ENCODE assay signal across 27 mouse cellular contexts in the genomic region with DNA sequence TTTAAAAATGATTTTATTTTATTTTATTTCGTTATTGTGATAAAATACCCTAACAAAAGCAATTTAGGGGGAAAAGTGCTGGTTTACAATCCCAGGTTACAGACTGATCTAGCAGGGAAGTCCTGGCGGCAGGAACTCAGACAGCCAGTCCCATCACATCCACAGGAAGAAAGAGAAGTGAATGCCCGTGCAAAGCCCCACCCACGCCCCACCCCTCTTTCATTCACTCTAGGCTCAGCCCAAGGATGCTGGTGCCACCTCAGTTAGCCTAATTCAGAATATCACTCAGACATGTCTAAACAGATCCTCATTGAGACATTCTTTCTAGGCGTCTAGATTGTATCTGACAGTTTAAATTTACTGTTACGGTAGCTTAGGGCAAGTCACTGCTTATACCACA.
DNase-seq lines count a peak whose midpoint lies in the region; ATAC-seq lines count a peak whose summit lies in the region.
"Had no signal": no experiment of that assay in that cellular context is flagged by ENCODE, and none has a peak within 500 bp of the region (broad histone marks: within the 10 kb centered on the region; RNA-seq: fewer than 3 reads in every experiment).

No protein-coding gene starts in this region.

- no peak overlapping the region for H3K27ac ChIP-seq in embryonic facial prominence, embryonic 11.5 days (replicated peaks; ENCODE audit: low read depth, low read length)
- H3K27ac ChIP-seq in intestine, embryonic 16.5 days (ENCODE audit: low read length): no peak overlapping the region
- H3K27ac ChIP-seq: embryonic facial prominence, embryonic 15.5 days; forebrain, embryonic 12.5 days; forebrain, embryonic 15.5 days; heart, adult 2 months; heart, embryonic 10.5 days; heart, embryonic 13.5 days; hindbrain, embryonic 14.5 days; hindbrain, postnatal 0 days had no signal

- no peak overlapping the region for H3K4me2 ChIP-seq in embryonic facial prominence, embryonic 11.5 days (ENCODE audit: low read depth, low read length)
- H3K4me2 ChIP-seq in intestine, embryonic 16.5 days (ENCODE audit: low read depth, low read length): no peak overlapping the region
- H3K4me2 ChIP-seq: embryonic facial prominence, embryonic 15.5 days; forebrain, embryonic 12.5 days; forebrain, embryonic 15.5 days; heart, embryonic 13.5 days; hindbrain, embryonic 14.5 days had no signal

- 71% methylated on average over 6 of the region's 6 CpGs for WGBS in embryonic facial prominence, embryonic 11.5 days
- 64% methylated on average over 6 of the region's 6 CpGs for WGBS in intestine, embryonic 16.5 days

- DNase-seq in ES-CJ7 (ENCODE audit: low read depth, low spot score) (peak; percentile 73), R1 (ENCODE audit: low read depth, low spot score) (peak; percentile 79)
- DNase-seq in embryonic facial prominence, embryonic 11.5 days (ENCODE audit: low spot score): peak; percentile 26
- DNase-seq in gonadal fat pad, adult 2 months (ENCODE audit: low read depth): peak; percentile 40
- no peak for DNase-seq in adrenal gland, postnatal 25 days
- DNase-seq in Muller cell, postnatal 12 days (ENCODE audit: inconsistent ontology term): no peak
- no peak for DNase-seq in adrenal gland, adult (ENCODE audit: inconsistent age in 2 of 2, low spot score in 1 of 2)
- DNase-seq: adrenal gland, postnatal 10 days; cerebellum, adult 11 months; cerebellum, adult 2 months; cerebellum, adult 9-11 months; cerebellum, postnatal 25 days; gastrocnemius, postnatal 25 days; heart, adult 2 months; heart, postnatal 14 days; heart, postnatal 4 days had no signal

- H3K36me3 ChIP-seq in embryonic facial prominence, embryonic 11.5 days (replicated peaks; ENCODE audit: control insufficient read depth, insufficient read depth, low read depth, low read length): no peaks in the 10 kb centered on the region
- peaks cover under 1% of the 10 kb centered on the region; the same call in 1 of the 2 replicates for H3K36me3 ChIP-seq in intestine, embryonic 16.5 days (ENCODE audit: control insufficient read depth, insufficient read depth, low read length)

- H3K9ac ChIP-seq in embryonic facial prominence, embryonic 11.5 days (replicated peaks; ENCODE audit: low read length): no peak overlapping the region
- H3K9ac ChIP-seq in intestine, embryonic 16.5 days (ENCODE audit: low read depth, low read length): no peak overlapping the region
- H3K9ac ChIP-seq: embryonic facial prominence, embryonic 15.5 days; forebrain, embryonic 12.5 days; forebrain, embryonic 15.5 days; heart, embryonic 13.5 days; hindbrain, embryonic 14.5 days had no signal

- H3K9me3 ChIP-seq in embryonic facial prominence, embryonic 11.5 days (replicated peaks; ENCODE audit: control insufficient read depth, low read length): no peaks in the 10 kb centered on the region
- no peaks in the 10 kb centered on the region for H3K9me3 ChIP-seq in intestine, embryonic 16.5 days (ENCODE audit: control insufficient read depth, low read length)
- H3K9me3 ChIP-seq: embryonic facial prominence, embryonic 15.5 days; forebrain, embryonic 12.5 days; forebrain, embryonic 15.5 days; heart, embryonic 10.5 days; heart, embryonic 13.5 days had no signal

- no peak overlapping the region for H3K4me3 ChIP-seq in embryonic facial prominence, embryonic 11.5 days (ENCODE audit: low read depth, low read length)
- no peak overlapping the region for H3K4me3 ChIP-seq in intestine, embryonic 16.5 days (ENCODE audit: low read length)
- H3K4me3 ChIP-seq: embryonic facial prominence, embryonic 15.5 days; forebrain, embryonic 12.5 days; forebrain, embryonic 15.5 days; heart, adult 2 months; heart, embryonic 10.5 days; heart, embryonic 13.5 days had no signal

- no peaks in the 10 kb centered on the region for H3K4me1 ChIP-seq in embryonic facial prominence, embryonic 11.5 days (ENCODE audit: control insufficient read depth, insufficient read depth, low read length)
- H3K4me1 ChIP-seq in intestine, embryonic 16.5 days (ENCODE audit: control insufficient read depth, insufficient read depth, low read length): no peaks in the 10 kb centered on the region
- H3K4me1 ChIP-seq: embryonic facial prominence, embryonic 15.5 days; forebrain, embryonic 12.5 days; forebrain, embryonic 15.5 days had no signal

- ATAC-seq in embryonic facial prominence, embryonic 11.5 days (replicated peaks; ENCODE audit: insufficient number of reproducible peaks, low FRiP score, low TSS enrichment, low read depth): no peak
- ATAC-seq in intestine, embryonic 16.5 days: no peak
- ATAC-seq: CD4-positive, CD25-positive, alpha-beta regulatory T cell, adult 4 months; forebrain, embryonic 15.5 days; hindbrain, postnatal 0 days; inflammation-experienced regulatory T-cells, adult 6 months; intestine, postnatal 0 days had no signal

- no peaks in the 10 kb centered on the region for H3K27me3 ChIP-seq in embryonic facial prominence, embryonic 11.5 days (ENCODE audit: control insufficient read depth, insufficient read depth, low read length)
- H3K27me3 ChIP-seq in intestine, embryonic 16.5 days (replicated peaks; ENCODE audit: control insufficient read depth, insufficient read depth, low read length): no peaks in the 10 kb centered on the region
- H3K27me3 ChIP-seq: embryonic facial prominence, embryonic 15.5 days; forebrain, embryonic 12.5 days; forebrain, embryonic 15.5 days; heart, embryonic 13.5 days had no signal

Comparison
In these comparisons a context has a peak if more than half of its experiments do, and no peak if none do; other contexts are left out.
1. DNase-seq: peak in ES-CJ7 (single experiment), R1 (single experiment), embryonic facial prominence, embryonic 11.5 days (single experiment) and gonadal fat pad, adult 2 months (single experiment); none in adrenal gland, postnatal 25 days (single experiment), Muller cell, postnatal 12 days (single experiment) and adrenal gland, adult (0 of 2).